Mouse (Mus musculus) midbrain, embryonic 12.5 days (tissue): Measurements from ENCODE around the gene Maea. TPM values are rescaled to one million over a fixed set of nuclear protein-coding genes. Genes with fewer than 3 reads are reported as not detected.

Source experiments
- ATAC-seq: fragments of 200-750 bp; cut with Nextera tagmentation; 2 replicates; pipeline ENCODE4 v1.8.0; 2017; ENCODE audit warnings: low read depth, moderate TSS enrichment, moderate library complexity; ENCODE audit not compliant: low FRiP score
- H3K27ac ChIP-seq: fragments of 300-500 bp; sonication (generic); replicated peaks from 2 replicates; pipeline ENCODE4 v1.5.1; 2016; ENCODE audit warnings: mild to moderate bottlenecking
- H3K27me3 ChIP-seq: fragments of 300-500 bp; sonication (generic); 2 replicates; pipeline ENCODE4 v1.6.1; 2016; ENCODE audit warnings: mild to moderate bottlenecking
- H3K36me3 ChIP-seq: fragments of 300-500 bp; sonication (generic); 2 replicates; pipeline ENCODE4 v1.6.1; 2016
- H3K4me1 ChIP-seq: fragments of 300-500 bp; sonication (generic); 2 replicates; pipeline ENCODE4 v1.6.1; 2016
- H3K4me2 ChIP-seq: fragments of 300-500 bp; sonication (generic); replicated peaks from 2 replicates; pipeline ENCODE4 v1.6.1; 2016; ENCODE audit warnings: mild to moderate bottlenecking, moderate library complexity
- H3K4me3 ChIP-seq: fragments of 300-500 bp; sonication (generic); 2 replicates; pipeline ENCODE4 v1.5.1; 2016; ENCODE audit warnings: mild to moderate bottlenecking
- H3K9ac ChIP-seq: fragments of 300-500 bp; sonication (generic); replicated peaks from 2 replicates; pipeline ENCODE4 v1.6.1; 2016; ENCODE audit warnings: mild to moderate bottlenecking, moderate library complexity
- H3K9me3 ChIP-seq: fragments of 300-500 bp; sonication (generic); 2 replicates; pipeline ENCODE4 v1.6.1; 2016; ENCODE audit warnings: mild to moderate bottlenecking
- WGBS: fragments of 180-500 bp; shearing (Covaris S2); methylation state at CpG from one replicate; pipeline ENCODE4 v1.1.7; 2016; 5-methylcytosine and 5-hydroxymethylcytosine counted together
- polyA plus RNA-seq: library from polyadenylated mRNA; unstranded; fragments of >200 nt; fragmentation: Nextera tagmentation; extraction: Ambion mirVana; gene quantifications from 2 replicates; pipeline ENCODE4 v1.2.1, GENCODE M21; 2016

Maea gene
- polyA plus RNA-seq: 141 and 147 TPM in 2 replicates

GRCm38 (mm10) chr5:33335273-33335976 lies at the start of gene Maea:
Gene Maea, plus strand, starts transcription at chr5:33335509.
- ATAC-seq: peak; percentile 100
- WGBS: under 1% methylated on average over 71 of the region's 71 CpGs
- H3K27me3 ChIP-seq: no peaks in the 10 kb centered on the region
- peaks cover 22% of the 10 kb centered on the region for H3K4me1 ChIP-seq
- H3K9me3 ChIP-seq: no peaks in the 10 kb centered on the region
- peak within 1 kb of the TSS; percentile 88 for H3K27ac ChIP-seq
- H3K4me2 ChIP-seq: peak within 1 kb of the TSS; percentile 93
- H3K4me3 ChIP-seq: peak within 1 kb of the TSS; percentile 89
- peaks cover 11% of the 10 kb centered on the region; the same call in 1 of the 2 replicates for H3K36me3 ChIP-seq
- peak within 1 kb of the TSS; percentile 91 for H3K9ac ChIP-seq

- Histone ChIP-seq H3K9ac (no peak overlapping the region), H3K4me2 (no peak overlapping the region), H3K9me3 (no peaks in the 10 kb centered on the region), H3K36me3 (no peaks in the 10 kb centered on the region), H3K27me3 (no peaks in the 10 kb centered on the region), H3K27ac (no peak overlapping the region), H3K4me1 (0 out of 2 replicates have a peak, but pooled peaks cover 3% of the 10 kb centered on the region), H3K4me3 (no peak overlapping the region)
- WGBS: 59% methylated on average over 16 of the region's 16 CpGs
- ATAC-seq: no peak
These were observed 41.4 kb upstream of the Maea start for GRCm38 (mm10) chr5:33293796-33294430.

GRCm38 (mm10) chr5:33297164-33297563 lies 38.1 kb upstream of the Maea start:
- ATAC-seq: no peak
- no peaks in the 10 kb centered on the region for H3K4me1 ChIP-seq
- H3K36me3 ChIP-seq: no peaks in the 10 kb centered on the region
- no peak overlapping the region for H3K9ac ChIP-seq
- WGBS: 78% methylated on average over 6 of the region's 6 CpGs
- no peak overlapping the region for H3K4me3 ChIP-seq
- no peak overlapping the region for H3K4me2 ChIP-seq
- H3K27me3 ChIP-seq: no peaks in the 10 kb centered on the region
- no peak overlapping the region for H3K27ac ChIP-seq
- no peaks in the 10 kb centered on the region for H3K9me3 ChIP-seq

GRCm38 (mm10) chr5:33301801-33302200 lies 33.5 kb upstream of the Maea start:
- H3K4me2 ChIP-seq: no peak overlapping the region
- no peak overlapping the region for H3K27ac ChIP-seq
- H3K36me3 ChIP-seq: no peaks in the 10 kb centered on the region
- no peaks in the 10 kb centered on the region for H3K9me3 ChIP-seq
- no peak overlapping the region for H3K4me3 ChIP-seq
- no peak for ATAC-seq
- H3K27me3 ChIP-seq: no peaks in the 10 kb centered on the region
- 86% methylated on average over 2 of the region's 2 CpGs for WGBS
- H3K4me1 ChIP-seq: no peaks in the 10 kb centered on the region
- no peak overlapping the region for H3K9ac ChIP-seq

- H3K9me3 ChIP-seq: no peaks in the 10 kb centered on the region
- H3K27me3 ChIP-seq: no peaks in the 10 kb centered on the region
- 62% methylated on average over 3 of the region's 3 CpGs for WGBS
- no peak overlapping the region for H3K9ac ChIP-seq
- no peak overlapping the region for H3K4me3 ChIP-seq
- H3K27ac ChIP-seq: no peak overlapping the region
- H3K4me1 ChIP-seq: no peaks in the 10 kb centered on the region
- no peak for ATAC-seq
- H3K4me2 ChIP-seq: no peak overlapping the region
- no peaks in the 10 kb centered on the region for H3K36me3 ChIP-seq
These were observed 24.4 kb upstream of the Maea start for GRCm38 (mm10) chr5:33310704-33311462.

GRCm38 (mm10) chr5:33312192-33312591 lies 23.1 kb upstream of the Maea start:
- no peaks in the 10 kb centered on the region for H3K4me1 ChIP-seq
- no peak for ATAC-seq
- no peaks in the 10 kb centered on the region for H3K9me3 ChIP-seq
- no peaks in the 10 kb centered on the region for H3K27me3 ChIP-seq
- no peak overlapping the region for H3K9ac ChIP-seq
- no peak overlapping the region for H3K4me3 ChIP-seq
- WGBS: 79% methylated on average over 7 of the region's 7 CpGs
- no peak overlapping the region for H3K4me2 ChIP-seq
- no peak overlapping the region for H3K27ac ChIP-seq
- H3K36me3 ChIP-seq: no peaks in the 10 kb centered on the region

GRCm38 (mm10) chr5:33324491-33324890 lies 10.8 kb upstream of the Maea start:
- peaks cover 7% of the 10 kb centered on the region; the same call in 1 of the 2 replicates for H3K9me3 ChIP-seq
- WGBS: 40% methylated on average over 2 of the region's 2 CpGs
- no peak for ATAC-seq

GRCm38 (mm10) chr5:33334381-33335272 lies 682 bp upstream of the Maea start:
- Histone ChIP-seq H3K27me3 (no peaks in the 10 kb centered on the region), H3K4me1 (peaks cover 22% of the 10 kb centered on the region), H3K9me3 (no peaks in the 10 kb centered on the region), H3K4me3 (peak overlapping the region; percentile 89), H3K4me2 (peak overlapping the region; percentile 62), H3K9ac (peak overlapping the region; percentile 60), H3K27ac (peak overlapping the region; percentile 88), H3K36me3 (peaks cover 11% of the 10 kb centered on the region; the same call in 1 of the 2 replicates)
- no peak for ATAC-seq
- 26% methylated on average over 18 of the region's 18 CpGs for WGBS

More at GRCm38 (mm10) chr5:33324491-33324890, 10.8 kb upstream of the Maea start:
- H3K27ac ChIP-seq: no peak overlapping the region
- H3K4me3 ChIP-seq: no peak overlapping the region
- no peak overlapping the region for H3K9ac ChIP-seq
- no peaks in the 10 kb centered on the region for H3K36me3 ChIP-seq
- 0 out of 2 replicates have a peak, but pooled peaks cover 3% of the 10 kb centered on the region for H3K27me3 ChIP-seq
- H3K4me1 ChIP-seq: no peaks in the 10 kb centered on the region
- no peak overlapping the region for H3K4me2 ChIP-seq

GRCm38 (mm10) chr5:33335977-33336360 lies 660 bp downstream of the Maea start:
- Histone ChIP-seq H3K4me3 (peak overlapping the region; percentile 89), H3K4me1 (peaks cover 22% of the 10 kb centered on the region), H3K9me3 (no peaks in the 10 kb centered on the region), H3K36me3 (peaks cover 11% of the 10 kb centered on the region; the same call in 1 of the 2 replicates), H3K27me3 (no peaks in the 10 kb centered on the region), H3K9ac (peak overlapping the region; percentile 91), H3K27ac (peak overlapping the region; percentile 56), H3K4me2 (peak overlapping the region; percentile 93)
- peak; percentile 5 for ATAC-seq
- WGBS: 3% methylated on average over 27 of the region's 31 CpGs

- ATAC-seq: no peak
- H3K27ac ChIP-seq: no peak overlapping the region
- H3K9me3 ChIP-seq: no peaks in the 10 kb centered on the region
- WGBS: 84% methylated on average over 8 of the region's 8 CpGs
- H3K4me3 ChIP-seq: no peak overlapping the region
- H3K4me1 ChIP-seq: peaks cover 22% of the 10 kb centered on the region
- peaks cover 15% of the 10 kb centered on the region for H3K36me3 ChIP-seq
- 0 out of 2 replicates have a peak overlapping the region, but pooled peaks have one; percentile 1 for H3K9ac ChIP-seq
- H3K4me2 ChIP-seq: peak overlapping the region; percentile 9; the same call in 1 of the 2 replicates
- H3K27me3 ChIP-seq: no peaks in the 10 kb centered on the region
These were observed 1.9 kb downstream of the Maea start for GRCm38 (mm10) chr5:33337206-33337605.

- no peak overlapping the region for H3K9ac ChIP-seq
- WGBS: 93% methylated on average over 6 of the region's 6 CpGs
- H3K9me3 ChIP-seq: no peaks in the 10 kb centered on the region
- no peak overlapping the region for H3K4me2 ChIP-seq
- ATAC-seq: no peak
- peaks cover 15% of the 10 kb centered on the region for H3K36me3 ChIP-seq
- H3K27me3 ChIP-seq: no peaks in the 10 kb centered on the region
- no peak overlapping the region for H3K27ac ChIP-seq
- H3K4me1 ChIP-seq: peaks cover 18% of the 10 kb centered on the region
- no peak overlapping the region for H3K4me3 ChIP-seq
These were observed 5.9 kb downstream of the Maea start for GRCm38 (mm10) chr5:33341165-33341564.
